Mouse (Mus musculus) stomach, postnatal 0 days (tissue): ENCODE data around the gene Stk10. TPM values are rescaled to one million over a fixed set of nuclear protein-coding genes. Genes with fewer than 3 reads are reported as not detected.

Experiments
- ATAC-seq: fragments of 200-750 bp; cut with Nextera tagmentation; 2 replicates; pipeline ENCODE4 v1.8.0; 2017; ENCODE audit not compliant: low FRiP score, low TSS enrichment
- DNase-seq: peaks from one replicate; pipeline ENCODE4 v3.0.0-alpha.2; 2016; ENCODE audit warnings: low spot score
- H3K27ac ChIP-seq: fragments of 300-500 bp; sonication (generic); replicated peaks from 2 replicates; pipeline ENCODE4 v1.5.1; 2014; ENCODE audit warnings: mild to moderate bottlenecking, control low read depth
- H3K27me3 ChIP-seq: fragments of 300-500 bp; sonication (generic); 2 replicates; pipeline ENCODE4 v1.6.1; 2014; ENCODE audit warnings: low read length; ENCODE audit not compliant: control insufficient read depth, insufficient read depth
- H3K36me3 ChIP-seq: fragments of 300-500 bp; sonication (generic); 2 replicates; pipeline ENCODE4 v1.6.1; 2014; ENCODE audit warnings: low read length, mixed read lengths; ENCODE audit not compliant: control insufficient read depth, insufficient read depth
- H3K4me1 ChIP-seq: fragments of 300-500 bp; sonication (generic); replicated peaks from 2 replicates; pipeline ENCODE4 v1.6.1; 2014; ENCODE audit warnings: antibody characterized with exemption; ENCODE audit not compliant: control insufficient read depth, insufficient read depth
- H3K4me2 ChIP-seq: fragments of 300-500 bp; sonication (generic); replicated peaks from 2 replicates; pipeline ENCODE4 v1.6.1; 2014; ENCODE audit warnings: low read depth, mild to moderate bottlenecking, control low read depth, moderate library complexity
- H3K4me3 ChIP-seq: fragments of 300-500 bp; sonication (generic); 2 replicates; pipeline ENCODE4 v1.5.1; 2014; ENCODE audit warnings: low read depth, low read length, control low read depth
- H3K9ac ChIP-seq: fragments of 300-500 bp; sonication (generic); 2 replicates; pipeline ENCODE4 v1.6.1; 2014; ENCODE audit warnings: mild to moderate bottlenecking, low read length, control low read depth, mixed read lengths
- H3K9me3 ChIP-seq: fragments of 300-500 bp; sonication (generic); 2 replicates; pipeline ENCODE4 v1.6.1; 2016; ENCODE audit warnings: low read length; ENCODE audit not compliant: control insufficient read depth
- CTCF ChIP-seq: IDR thresholded peaks from 2 replicates; pipeline ENCODE4 v1.5.1; 2016; ENCODE audit warnings: antibody characterized with exemption, low read depth, mild to moderate bottlenecking, moderate library complexity
- EP300 ChIP-seq: optimal IDR thresholded peaks from 2 replicates; pipeline ENCODE3; 2016; ENCODE audit warnings: antibody characterized with exemption
- WGBS: fragments of 180-500 bp; shearing (Covaris S2); extraction: QIAGEN DNeasy Blood & Tissue Kit; methylation state at CpG from one replicate; pipeline ENCODE4 v1.1.7; 2014; 5-methylcytosine and 5-hydroxymethylcytosine counted together
- polyA plus RNA-seq: library from polyadenylated mRNA; unstranded; fragments of >200 nt; fragmentation: Nextera tagmentation; extraction: Ambion mirVana; gene quantifications from 2 replicates; pipeline ENCODE4 v1.2.1, GENCODE M21; 2015

Stk10 gene
- polyA plus RNA-seq, 1 experiment from 2014 or later = 1.1 TPM

DNA sequence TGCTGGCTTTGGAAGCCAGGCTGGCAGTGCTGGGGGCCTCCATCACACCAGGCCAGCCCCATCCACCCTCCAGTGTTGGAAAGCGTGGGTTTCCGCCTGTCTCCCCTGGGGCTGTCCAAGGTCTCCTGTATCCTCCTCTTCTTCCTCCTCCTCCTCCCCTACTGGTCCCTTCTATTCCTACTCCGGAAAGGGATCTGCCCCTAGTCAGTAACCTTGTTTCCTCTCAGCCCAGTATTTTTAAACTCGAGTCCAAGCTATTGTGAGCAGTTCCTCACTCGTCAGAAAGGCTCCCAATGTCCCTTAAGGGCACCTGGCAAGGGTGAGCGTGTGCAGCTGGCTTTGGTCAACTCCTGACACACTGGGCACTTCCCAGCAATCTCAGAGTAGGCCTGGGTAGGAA is 5.3 kb downstream of the Stk10 start:
- 68% methylated on average over 6 of the region's 6 CpGs for WGBS
- 0 out of 2 replicates have a peak, but pooled peaks cover 3% of the 10 kb centered on the region for H3K4me1 ChIP-seq
- DNase-seq (no peak), ATAC-seq (no peak)
- H3K9ac ChIP-seq = no peak overlapping the region
- no peak overlapping the region for H3K4me3 ChIP-seq
- no peak overlapping the region for H3K27ac ChIP-seq
- H3K27me3 ChIP-seq = no peaks in the 10 kb centered on the region
- H3K4me2 ChIP-seq = no peak overlapping the region
- no peaks in the 10 kb centered on the region for H3K9me3 ChIP-seq
- no peaks in the 10 kb centered on the region for H3K36me3 ChIP-seq
- TF ChIP-seq EP300 = no peak
- no peak for TF ChIP-seq CTCF

DNA sequence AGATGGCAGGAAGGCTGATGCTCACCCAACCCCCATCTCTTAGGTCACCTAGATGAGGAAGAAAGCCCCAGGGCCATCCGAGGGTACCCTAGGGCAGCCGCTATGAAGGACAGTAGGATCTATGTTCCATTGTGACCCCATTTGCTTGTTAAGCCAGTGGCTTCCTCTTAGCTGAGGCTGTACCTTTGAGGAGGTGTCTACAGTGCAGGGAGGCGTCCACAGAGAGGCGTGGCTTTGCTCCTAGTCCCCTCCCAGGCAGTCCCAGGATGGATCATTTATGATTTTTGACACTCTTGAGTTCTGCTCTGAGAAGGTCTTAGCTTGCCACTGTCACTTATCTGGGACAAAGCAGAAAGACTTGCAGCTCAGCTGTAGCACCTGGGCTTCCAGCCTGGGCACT is 5.7 kb downstream of the Stk10 start:
- TF ChIP-seq EP300 = no peak
- TF ChIP-seq CTCF = no peak
- ATAC-seq = no peak
- no peak overlapping the region for H3K4me3 ChIP-seq
- no peaks in the 10 kb centered on the region for H3K4me1 ChIP-seq
- no peak overlapping the region for H3K27ac ChIP-seq
- DNase-seq = no peak
- H3K27me3 ChIP-seq = no peaks in the 10 kb centered on the region
- no peaks in the 10 kb centered on the region for H3K9me3 ChIP-seq
- WGBS = 80% methylated on average over 4 of the region's 4 CpGs
- no peak overlapping the region for H3K9ac ChIP-seq
- no peak overlapping the region for H3K4me2 ChIP-seq
- no peaks in the 10 kb centered on the region for H3K36me3 ChIP-seq

DNA sequence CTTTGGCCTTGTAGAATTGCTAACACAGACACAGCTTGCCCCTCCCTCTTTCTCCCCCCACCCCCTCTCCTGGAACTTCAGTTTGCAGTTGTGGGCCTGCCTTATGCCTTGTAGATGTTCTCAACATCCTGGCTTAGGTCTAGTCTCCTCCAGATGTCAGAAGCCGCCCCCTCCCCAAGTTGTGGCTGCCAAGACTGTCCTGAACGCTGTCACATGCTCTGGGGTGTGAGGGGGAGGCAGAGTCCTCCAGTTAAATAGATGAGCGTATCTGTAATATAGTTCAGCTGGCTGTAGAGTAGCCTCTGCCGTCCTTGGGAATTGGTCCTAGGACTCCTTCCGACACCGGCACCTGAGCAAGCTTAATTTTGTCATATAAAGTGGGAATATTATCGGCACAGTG is 6.6 kb downstream of the Stk10 start:
- H3K27me3 ChIP-seq = no peaks in the 10 kb centered on the region
- no peak overlapping the region for H3K9ac ChIP-seq
- no peaks in the 10 kb centered on the region for H3K36me3 ChIP-seq
- ATAC-seq = no peak
- no peaks in the 10 kb centered on the region; the same call in 1 of the 2 replicates for H3K4me1 ChIP-seq
- no peak overlapping the region for H3K4me3 ChIP-seq
- no peak overlapping the region for H3K27ac ChIP-seq
- no peaks in the 10 kb centered on the region for H3K9me3 ChIP-seq
- no peak overlapping the region for H3K4me2 ChIP-seq
- DNase-seq = no peak
- WGBS = 55% methylated on average over 7 of the region's 7 CpGs
- TF ChIP-seq EP300 (no peak), CTCF (no peak)

DNA sequence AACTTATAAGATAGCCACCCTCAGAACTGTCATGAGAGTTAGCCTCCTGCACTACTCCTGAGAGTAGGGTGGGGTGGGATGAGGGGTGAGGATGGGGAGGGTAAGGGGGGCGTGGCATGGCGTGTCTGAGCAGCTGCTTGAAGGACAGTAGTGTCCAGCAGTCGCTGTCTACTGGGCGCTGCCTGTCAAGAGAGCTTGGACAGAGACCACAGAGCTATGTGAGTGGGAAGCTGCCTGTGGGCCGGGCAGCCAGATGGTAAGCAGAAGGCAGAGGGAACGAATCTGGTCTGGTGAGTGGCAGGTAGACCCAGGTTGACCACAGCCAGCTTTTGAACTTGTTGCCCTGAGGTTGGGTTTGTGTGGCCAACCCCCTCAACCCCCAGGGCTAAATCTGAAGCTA is 7.4 kb downstream of the Stk10 start:
- no peaks in the 10 kb centered on the region; the same call in 1 of the 2 replicates for H3K4me1 ChIP-seq
- 77% methylated on average over 6 of the region's 6 CpGs for WGBS
- H3K9me3 ChIP-seq = no peaks in the 10 kb centered on the region
- DNase-seq (no peak), ATAC-seq (no peak)
- H3K4me3 ChIP-seq = no peak overlapping the region
- H3K36me3 ChIP-seq = no peaks in the 10 kb centered on the region
- TF ChIP-seq CTCF (no peak), EP300 (no peak)
- no peaks in the 10 kb centered on the region for H3K27me3 ChIP-seq
- no peak overlapping the region for H3K9ac ChIP-seq
- no peak overlapping the region for H3K4me2 ChIP-seq
- no peak overlapping the region for H3K27ac ChIP-seq

DNA sequence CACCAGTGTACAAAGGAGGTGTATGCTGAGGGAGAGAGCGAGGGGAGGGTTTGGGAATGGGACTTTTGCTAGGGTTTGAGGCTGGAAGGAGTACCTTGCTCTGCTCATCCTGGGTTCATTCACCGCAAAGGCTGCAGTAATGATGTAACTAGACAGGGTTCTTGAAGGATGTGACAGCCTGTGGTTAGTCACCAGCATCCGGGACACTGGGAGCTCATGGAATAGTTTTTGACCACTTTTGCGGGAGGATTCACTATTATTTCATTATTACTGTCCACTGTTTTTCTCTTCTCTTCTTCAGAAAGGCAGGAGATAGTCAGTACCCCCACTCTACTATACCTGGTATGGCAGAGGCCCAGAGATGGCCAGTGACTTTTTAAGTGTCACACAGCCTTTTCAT is 9.1 kb downstream of the Stk10 start:
- H3K27ac ChIP-seq = 0 out of 2 replicates have a peak overlapping the region, but pooled peaks have one; percentile 30
- 100% methylated on average over 4 of the region's 4 CpGs for WGBS
- no peak overlapping the region for H3K9ac ChIP-seq
- H3K4me2 ChIP-seq = no peak overlapping the region
- ATAC-seq (no peak), DNase-seq (no peak)
- no peaks in the 10 kb centered on the region for H3K9me3 ChIP-seq
- no peak for TF ChIP-seq CTCF
- no peak for TF ChIP-seq EP300
- no peak overlapping the region for H3K4me3 ChIP-seq
- H3K4me1 ChIP-seq = no peaks in the 10 kb centered on the region; the same call in 1 of the 2 replicates
- H3K36me3 ChIP-seq = no peaks in the 10 kb centered on the region
- H3K27me3 ChIP-seq = no peaks in the 10 kb centered on the region

DNA sequence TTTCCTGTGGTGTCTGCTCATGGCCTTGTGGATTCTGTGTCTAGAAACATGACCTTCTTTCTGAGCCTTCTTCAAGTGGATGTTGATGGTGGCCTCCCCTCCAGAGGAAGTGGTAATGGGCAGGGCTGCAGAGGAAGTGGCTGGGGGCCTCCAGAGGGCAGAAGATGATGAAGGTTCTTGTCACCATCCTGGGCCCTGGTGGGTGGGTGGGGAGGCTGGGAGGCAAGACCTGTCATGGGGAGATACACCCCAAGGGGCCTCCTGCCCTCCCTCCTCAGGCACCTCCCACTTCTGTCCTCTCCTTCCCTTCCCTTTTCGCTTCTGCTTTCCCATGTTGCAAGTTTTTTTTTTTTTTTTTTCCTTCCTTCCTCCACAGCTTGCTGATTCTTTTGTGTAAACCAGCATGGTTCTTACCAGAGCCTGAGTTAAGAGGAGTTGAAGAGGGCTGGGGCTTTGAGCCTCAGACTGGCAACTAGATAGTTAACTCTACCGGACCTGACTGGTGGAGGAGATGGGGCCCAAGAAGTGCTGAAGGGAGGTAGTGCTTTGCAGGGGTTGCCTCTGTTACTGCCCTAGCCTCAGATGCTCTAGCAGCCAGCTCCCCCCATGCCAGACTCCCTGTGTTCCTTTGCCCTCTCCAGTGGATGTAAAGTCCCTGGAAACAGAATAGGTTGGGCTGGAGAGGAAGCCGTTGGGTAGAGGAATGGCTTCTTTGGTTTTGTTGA is 9.7 kb downstream of the Stk10 start:
- Histone ChIP-seq H3K4me2 (no peak overlapping the region), H3K27me3 (no peaks in the 10 kb centered on the region), H3K36me3 (no peaks in the 10 kb centered on the region), H3K4me1 (no peaks in the 10 kb centered on the region; the same call in 1 of the 2 replicates), H3K9me3 (no peaks in the 10 kb centered on the region), H3K9ac (no peak overlapping the region), H3K4me3 (no peak overlapping the region), H3K27ac (no peak overlapping the region)
- ATAC-seq (0 out of 2 replicates have a peak, but pooled peaks have one; percentile 37), DNase-seq (no peak)
- TF ChIP-seq EP300 (no peak), CTCF (no peak)
- 58% methylated on average over 2 of the region's 3 CpGs for WGBS
